In genomic region chr1:25826771-25827170, GRCm38 (mm10) we compare ENCODE assay signal across 11 mouse cellular contexts. TPM values are rescaled to one million over a fixed set of nuclear protein-coding genes. Genes with fewer than 3 reads are reported as not detected.
A peak's percentile ranks its signal among the peaks of the same experiment; 100 is the strongest.
DNase-seq lines count a peak whose midpoint lies in the region; ATAC-seq lines count a peak whose summit lies in the region.
"Had no signal": no experiment of that assay in that cellular context is flagged by ENCODE, and none has a peak within 500 bp of the region (broad histone marks: within the 10 kb centered on the region; RNA-seq: fewer than 3 reads in every experiment).

No protein-coding gene starts in this region.

- DNase-seq in adrenal gland, postnatal 14 days, result peak; percentile 5
- no peak for DNase-seq in adrenal gland, adult 8-10 months
- peak; percentile 31 for DNase-seq in ES-CJ7 (ENCODE audit: low read depth, low spot score)
- peak; percentile 20 for DNase-seq in forebrain, embryonic 10.5 days (ENCODE audit: extremely low spot score, low spot score)
- DNase-seq in left cerebral cortex, postnatal 14 days (ENCODE audit: low spot score in 2 of 2), result peak; percentile 55 to 79
- DNase-seq in right cerebral cortex, postnatal 10 days (ENCODE audit: low spot score in 2 of 2), result peak; percentile 67 to 80
- DNase-seq in lung, adult 18-20 months, result no peak

- no peak overlapping the region for H3K9ac ChIP-seq in liver, embryonic 12.5 days
- H3K9ac ChIP-seq: limb, embryonic 12.5 days; stomach, embryonic 15.5 days had no signal

- peaks cover 51% of the 10 kb centered on the region for H3K4me1 ChIP-seq in forebrain, embryonic 10.5 days
- no peaks in the 10 kb centered on the region for H3K4me1 ChIP-seq in liver, embryonic 12.5 days
- H3K4me1 ChIP-seq: stomach, embryonic 15.5 days had no signal

- intact Hi-C loops in left cerebral cortex, postnatal 14 days (cut with DNase I), result loop anchor here (5.0 to 10.0 kb wide), 2 partner anchors 192 to 314 kb away; no protein-coding TSS in a partner anchor

- 15% methylated on average over 7 of the region's 7 CpGs for WGBS in forebrain, embryonic 10.5 days
- 13% methylated on average over 7 of the region's 7 CpGs for WGBS in liver, embryonic 12.5 days (ENCODE audit: insufficient replicate concordance)

- ATAC-seq in liver, embryonic 12.5 days, result no peak

- no peak overlapping the region for H3K27ac ChIP-seq in forebrain, embryonic 10.5 days
- no peak overlapping the region for H3K27ac ChIP-seq in liver, embryonic 12.5 days
- H3K27ac ChIP-seq: limb, embryonic 12.5 days; stomach, embryonic 15.5 days had no signal

- no peak overlapping the region for H3K4me2 ChIP-seq in liver, embryonic 12.5 days
- H3K4me2 ChIP-seq: limb, embryonic 12.5 days; stomach, embryonic 15.5 days had no signal

- no peaks in the 10 kb centered on the region for H3K9me3 ChIP-seq in forebrain, embryonic 10.5 days
- no peaks in the 10 kb centered on the region for H3K9me3 ChIP-seq in liver, embryonic 12.5 days (replicated peaks)
- H3K9me3 ChIP-seq: limb, embryonic 12.5 days; stomach, embryonic 15.5 days had no signal

- no peaks in the 10 kb centered on the region for H3K36me3 ChIP-seq in forebrain, embryonic 10.5 days (replicated peaks)
- no peaks in the 10 kb centered on the region for H3K36me3 ChIP-seq in liver, embryonic 12.5 days
- H3K36me3 ChIP-seq: limb, embryonic 12.5 days; stomach, embryonic 15.5 days had no signal

- H3K4me3 ChIP-seq in forebrain, embryonic 10.5 days, result no peak overlapping the region
- H3K4me3 ChIP-seq in liver, embryonic 12.5 days, result no peak overlapping the region
- H3K4me3 ChIP-seq: limb, embryonic 12.5 days; stomach, embryonic 15.5 days had no signal

- H3K27me3 ChIP-seq in forebrain, embryonic 10.5 days (ENCODE audit: poor library complexity, severe bottlenecking), result peaks cover 24% of the 10 kb centered on the region
- peaks cover 39% of the 10 kb centered on the region for H3K27me3 ChIP-seq in liver, embryonic 12.5 days (replicated peaks)

RNA-seq across cellular contexts. Expression of gene Adgrb3, which starts 2.7 kb away (rescaled TPM):
- total RNA-seq in adrenal gland, postnatal 14 days (2021), result 1.5 and 2.4 TPM in 2 replicates
- 1 to 10 TPM in 2 of 4 experiments, under 1 TPM in 2; 0.70 to 1.9 (median 1.4) TPM for total RNA-seq in adrenal gland, adult 8-10 months (2022)
- polyA plus RNA-seq in forebrain, embryonic 10.5 days (2016; fragmentation: Nextera tagmentation; extraction: Ambion mirVana), result 2.5 and 3.4 TPM in 2 replicates
- 100 to 1,000 TPM; 122 to 133 TPM for total RNA-seq in left cerebral cortex, postnatal 14 days (2021)
- 0.07 and 0.08 TPM in 2 replicates for polyA plus RNA-seq in liver, embryonic 12.5 days (2016; fragmentation: Nextera tagmentation; extraction: Ambion mirVana)
- polyA plus RNA-seq: C2C12 had no signal

Comparison
In these comparisons a context has a peak if more than half of its experiments do, and no peak if none do; other contexts are left out.
1. DNase-seq: peak in adrenal gland, postnatal 14 days (single experiment), ES-CJ7 (single experiment), forebrain, embryonic 10.5 days (single experiment), left cerebral cortex, postnatal 14 days (2 of 2) and right cerebral cortex, postnatal 10 days (2 of 2); none in adrenal gland, adult 8-10 months (single experiment) and lung, adult 18-20 months (0 of 2).
2. RNA of gene Adgrb3, which starts 2.7 kb away (total RNA-seq): 122 to 133 TPM in left cerebral cortex, postnatal 14 days; 0.70 to 1.9 TPM in adrenal gland, adult 8-10 months and 1.5 to 2.4 TPM in adrenal gland, postnatal 14 days; every median in the first group is over 10 times any median in the second.